Mouse (Mus musculus): ENCODE results near the gene Dapk3. TPM values are rescaled to one million over a fixed set of nuclear protein-coding genes. Genes with fewer than 3 reads are reported as not detected.
"Not testable (repeated sequence)": the region's sequence is repeated elsewhere in the genome, so short reads cannot be mapped to it uniquely, and the experiment has no call there.

Gene Dapk3
- polyA plus RNA-seq, 1 experiment from 2014 or later: 55.1 TPM

DNA sequence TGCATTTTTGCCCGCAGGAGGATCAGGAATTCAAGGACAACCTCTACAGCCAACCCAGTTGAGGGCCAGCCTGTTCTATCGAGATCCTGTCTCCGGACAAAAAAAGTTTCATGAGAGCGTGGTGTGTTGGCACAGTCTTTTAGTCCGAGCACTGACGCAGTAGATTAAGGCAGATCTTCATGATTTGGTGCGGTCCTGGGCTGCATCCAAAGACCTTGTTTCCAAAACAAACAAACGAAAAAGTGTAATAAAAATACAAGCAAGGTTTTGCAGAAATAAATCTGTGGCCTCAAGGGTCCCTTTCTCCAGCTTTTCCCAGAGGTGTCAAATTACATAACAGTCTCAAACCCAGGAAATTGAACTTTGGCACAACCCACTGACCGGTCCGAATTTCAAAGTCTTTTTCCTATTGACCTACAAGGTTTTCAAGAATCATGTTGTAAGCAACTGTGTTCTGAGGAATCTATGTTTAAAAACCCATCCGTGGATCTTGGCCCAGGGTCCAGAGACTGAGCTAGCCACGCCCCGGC lies 6.8 kb upstream of the Dapk3 start:
- no peak for ATAC-seq
- peaks cover 40% of the 10 kb centered on the region for H3K4me1 ChIP-seq (replicated peaks; ENCODE audit: control insufficient read depth, insufficient read depth, low read length)
- H3K36me3 ChIP-seq (ENCODE audit: control insufficient read depth, insufficient read depth): peaks cover 24% of the 10 kb centered on the region
- WGBS: 3% methylated on average over 13 of the region's 13 CpGs
- H3K9ac ChIP-seq (replicated peaks; ENCODE audit: low read depth, low read length): no peak overlapping the region; the same call in 1 of the 2 replicates
- H3K4me2 ChIP-seq (ENCODE audit: low read length): peak overlapping the region; percentile 62
- H3K27ac ChIP-seq (ENCODE audit: low read length): peak overlapping the region; percentile 94
- H3K4me3 ChIP-seq (replicated peaks; ENCODE audit: low read length): peak overlapping the region; percentile 54
- no peaks in the 10 kb centered on the region for H3K9me3 ChIP-seq (ENCODE audit: control insufficient read depth, low read length)
- no peaks in the 10 kb centered on the region for H3K27me3 ChIP-seq (replicated peaks; ENCODE audit: control insufficient read depth, insufficient read depth, low read length)

GRCm38 (mm10) chr10:81176466-81177271 lies 6.1 kb upstream of the Dapk3 start, which contains the start of gene Eef2:
Gene Eef2 (plus strand): TSS chr10:81176631.
- H3K9ac ChIP-seq (replicated peaks; ENCODE audit: low read depth, low read length): peak within 1 kb of the TSS; percentile 66
- peak within 1 kb of the TSS; percentile 54 for H3K4me3 ChIP-seq (replicated peaks; ENCODE audit: low read length)
- H3K4me2 ChIP-seq (ENCODE audit: low read length): peak within 1 kb of the TSS; percentile 62
- H3K27ac ChIP-seq (ENCODE audit: low read length): peak within 1 kb of the TSS; percentile 94
- no peaks in the 10 kb centered on the region for H3K9me3 ChIP-seq (ENCODE audit: control insufficient read depth, low read length)
- ATAC-seq: peak; percentile 69
- no peaks in the 10 kb centered on the region for H3K27me3 ChIP-seq (replicated peaks; ENCODE audit: control insufficient read depth, insufficient read depth, low read length)
- H3K4me1 ChIP-seq (replicated peaks; ENCODE audit: control insufficient read depth, insufficient read depth, low read length): peaks cover 40% of the 10 kb centered on the region
- peaks cover 29% of the 10 kb centered on the region for H3K36me3 ChIP-seq (ENCODE audit: control insufficient read depth, insufficient read depth)
- WGBS: 0% methylated on average over 77 of the region's 77 CpGs

DNA sequence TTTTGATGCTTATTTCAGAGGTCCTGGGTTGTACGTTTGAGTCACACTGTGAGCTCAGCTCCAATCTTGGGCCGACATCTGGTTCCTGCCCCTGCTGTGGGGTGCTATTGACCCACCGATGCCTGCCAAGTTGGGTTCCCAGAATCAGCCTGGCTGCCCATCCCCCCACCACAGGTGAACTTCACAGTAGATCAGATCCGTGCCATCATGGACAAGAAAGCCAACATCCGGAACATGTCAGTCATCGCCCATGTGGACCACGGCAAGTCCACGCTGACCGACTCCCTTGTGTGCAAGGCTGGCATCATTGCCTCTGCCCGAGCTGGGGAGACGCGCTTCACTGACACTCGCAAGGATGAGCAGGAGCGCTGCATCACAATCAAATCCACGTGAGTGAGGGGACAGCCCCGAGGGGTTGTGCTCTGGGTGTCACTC lies 5.3 kb upstream of the Dapk3 start:
- Histone ChIP-seq H3K4me2 (ENCODE audit: low read length) (peak overlapping the region; percentile 62), H3K27ac (ENCODE audit: low read length) (no peak overlapping the region)

DNA sequence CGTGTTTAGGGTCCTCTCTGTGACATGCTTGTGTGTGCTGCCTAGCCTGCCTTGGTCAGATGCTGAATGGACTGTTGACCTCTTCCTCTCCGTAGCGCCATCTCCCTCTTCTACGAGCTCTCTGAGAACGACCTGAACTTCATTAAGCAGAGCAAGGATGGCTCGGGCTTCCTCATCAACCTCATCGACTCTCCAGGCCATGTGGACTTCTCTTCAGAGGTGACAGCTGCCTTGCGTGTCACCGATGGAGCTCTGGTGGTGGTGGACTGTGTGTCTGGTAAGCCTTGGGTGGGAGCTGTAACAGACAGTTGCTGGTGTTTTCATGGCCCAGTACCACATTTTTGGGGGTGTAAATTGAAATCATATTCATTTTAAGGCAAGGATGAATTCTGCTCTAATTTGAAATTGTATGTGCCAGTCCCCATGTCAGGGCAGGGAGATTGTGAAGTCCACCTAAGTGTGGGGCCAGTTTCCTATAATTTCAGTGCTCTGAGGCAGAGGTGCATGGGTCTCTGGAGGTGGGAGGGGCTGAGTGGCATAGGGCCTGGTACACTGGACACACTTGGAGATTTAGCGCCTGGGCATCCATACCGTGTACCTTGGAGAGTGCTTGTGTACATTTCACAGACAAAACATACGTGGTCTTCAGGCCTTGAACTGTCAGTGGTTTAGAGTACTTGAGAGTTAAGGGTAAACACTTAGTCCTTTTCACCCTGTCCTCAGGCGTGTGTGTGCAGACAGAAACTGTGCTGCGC lies 4.7 kb upstream of the Dapk3 start:
- peaks cover 31% of the 10 kb centered on the region for H3K36me3 ChIP-seq (ENCODE audit: control insufficient read depth, insufficient read depth)
- peak overlapping the region; percentile 54 for H3K4me3 ChIP-seq (replicated peaks; ENCODE audit: low read length)
- H3K27ac ChIP-seq (ENCODE audit: low read length): no peak overlapping the region
- no peaks in the 10 kb centered on the region for H3K9me3 ChIP-seq (ENCODE audit: control insufficient read depth, low read length)
- H3K27me3 ChIP-seq (replicated peaks; ENCODE audit: control insufficient read depth, insufficient read depth, low read length): no peaks in the 10 kb centered on the region
- 67% methylated on average over 14 of the region's 14 CpGs for WGBS
- peak overlapping the region; percentile 62 for H3K4me2 ChIP-seq (ENCODE audit: low read length)
- peak overlapping the region; percentile 66 for H3K9ac ChIP-seq (replicated peaks; ENCODE audit: low read depth, low read length)
- H3K4me1 ChIP-seq (replicated peaks; ENCODE audit: control insufficient read depth, insufficient read depth, low read length): peaks cover 44% of the 10 kb centered on the region
- no peak for ATAC-seq

More for the DNA sequence above, 5.3 kb upstream of the Dapk3 start:
- WGBS: 14% methylated on average over 16 of the region's 16 CpGs
- no peak for ATAC-seq
- peaks cover 43% of the 10 kb centered on the region for H3K4me1 ChIP-seq (replicated peaks; ENCODE audit: control insufficient read depth, insufficient read depth, low read length)
- H3K27me3 ChIP-seq (replicated peaks; ENCODE audit: control insufficient read depth, insufficient read depth, low read length): no peaks in the 10 kb centered on the region
- H3K9me3 ChIP-seq (ENCODE audit: control insufficient read depth, low read length): no peaks in the 10 kb centered on the region
- H3K4me3 ChIP-seq (replicated peaks; ENCODE audit: low read length): peak overlapping the region; percentile 54
- H3K9ac ChIP-seq (replicated peaks; ENCODE audit: low read depth, low read length): peak overlapping the region; percentile 66
- H3K36me3 ChIP-seq (ENCODE audit: control insufficient read depth, insufficient read depth): peaks cover 31% of the 10 kb centered on the region

DNA sequence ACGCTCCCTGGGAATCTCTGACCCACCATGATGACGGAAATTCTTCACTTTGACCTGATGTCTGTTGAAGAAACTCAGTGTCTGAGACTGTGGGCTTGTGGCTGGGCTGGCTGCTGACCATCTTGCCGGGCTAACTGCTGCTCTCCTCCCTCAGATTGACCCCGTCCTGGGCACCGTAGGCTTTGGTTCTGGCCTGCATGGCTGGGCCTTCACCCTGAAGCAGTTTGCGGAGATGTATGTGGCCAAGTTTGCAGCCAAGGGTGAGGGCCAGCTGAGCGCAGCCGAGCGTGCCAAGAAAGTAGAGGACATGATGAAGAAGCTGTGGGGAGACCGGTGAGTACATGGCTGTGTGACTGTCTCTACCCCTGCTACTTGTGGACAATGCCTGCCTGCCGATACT lies 3.9 kb upstream of the Dapk3 start:
- 91% methylated on average over 11 of the region's 11 CpGs for WGBS
- Histone ChIP-seq H3K4me1 (replicated peaks; ENCODE audit: control insufficient read depth, insufficient read depth, low read length) (peaks cover 42% of the 10 kb centered on the region), H3K27ac (ENCODE audit: low read length) (no peak overlapping the region), H3K9me3 (ENCODE audit: control insufficient read depth, low read length) (no peaks in the 10 kb centered on the region), H3K27me3 (replicated peaks; ENCODE audit: control insufficient read depth, insufficient read depth, low read length) (no peaks in the 10 kb centered on the region), H3K4me3 (replicated peaks; ENCODE audit: low read length) (no peak overlapping the region), H3K4me2 (ENCODE audit: low read length) (no peak overlapping the region), H3K36me3 (ENCODE audit: control insufficient read depth, insufficient read depth) (peaks cover 31% of the 10 kb centered on the region), H3K9ac (replicated peaks; ENCODE audit: low read depth, low read length) (no peak overlapping the region)
- ATAC-seq: no peak

DNA sequence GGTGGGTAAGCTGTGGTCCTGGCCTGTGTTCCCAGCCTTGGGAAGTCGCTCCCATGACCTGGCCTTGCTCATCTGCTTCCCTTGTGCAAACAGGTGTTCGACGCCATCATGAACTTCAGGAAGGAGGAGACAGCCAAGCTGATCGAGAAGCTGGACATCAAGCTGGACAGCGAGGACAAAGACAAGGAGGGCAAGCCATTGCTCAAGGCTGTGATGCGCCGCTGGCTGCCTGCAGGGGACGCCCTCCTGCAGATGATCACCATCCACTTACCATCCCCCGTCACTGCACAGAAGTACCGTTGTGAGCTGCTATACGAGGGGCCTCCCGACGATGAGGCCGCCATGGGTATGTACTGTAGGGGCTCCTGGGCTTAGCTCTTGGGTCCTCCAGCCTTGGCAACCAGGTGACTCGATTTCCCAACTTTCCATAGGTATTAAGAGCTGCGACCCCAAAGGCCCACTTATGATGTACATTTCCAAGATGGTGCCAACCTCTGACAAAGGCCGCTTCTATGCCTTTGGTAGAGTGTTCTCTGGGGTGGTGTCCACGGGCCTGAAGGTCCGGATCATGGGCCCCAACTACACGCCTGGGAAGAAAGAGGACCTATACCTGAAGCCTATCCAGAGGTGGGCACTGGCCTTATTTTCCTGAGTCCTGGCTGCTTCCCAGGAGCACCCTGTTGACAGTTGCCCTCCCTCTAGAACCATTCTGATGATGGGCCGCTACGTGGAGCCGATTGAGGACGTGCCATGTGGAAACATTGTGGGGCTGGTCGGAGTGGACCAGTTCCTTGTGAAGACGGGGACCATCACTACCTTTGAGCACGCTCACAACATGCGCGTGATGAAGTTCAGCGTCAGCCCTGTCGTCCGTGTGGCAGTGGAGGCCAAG lies 3.1 kb upstream of the Dapk3 start:
- Histone ChIP-seq H3K4me1 (replicated peaks; ENCODE audit: control insufficient read depth, insufficient read depth, low read length) (peaks cover 37% of the 10 kb centered on the region), H3K27me3 (replicated peaks; ENCODE audit: control insufficient read depth, insufficient read depth, low read length) (no peaks in the 10 kb centered on the region), H3K27ac (ENCODE audit: low read length) (no peak overlapping the region), H3K9me3 (ENCODE audit: control insufficient read depth, low read length) (no peaks in the 10 kb centered on the region), H3K36me3 (ENCODE audit: control insufficient read depth, insufficient read depth) (peaks cover 31% of the 10 kb centered on the region), H3K4me2 (ENCODE audit: low read length) (no peak overlapping the region), H3K4me3 (replicated peaks; ENCODE audit: low read length) (no peak overlapping the region), H3K9ac (replicated peaks; ENCODE audit: low read depth, low read length) (no peak overlapping the region)
- ATAC-seq: no peak
- WGBS: 92% methylated on average over 32 of the region's 32 CpGs

DNA sequence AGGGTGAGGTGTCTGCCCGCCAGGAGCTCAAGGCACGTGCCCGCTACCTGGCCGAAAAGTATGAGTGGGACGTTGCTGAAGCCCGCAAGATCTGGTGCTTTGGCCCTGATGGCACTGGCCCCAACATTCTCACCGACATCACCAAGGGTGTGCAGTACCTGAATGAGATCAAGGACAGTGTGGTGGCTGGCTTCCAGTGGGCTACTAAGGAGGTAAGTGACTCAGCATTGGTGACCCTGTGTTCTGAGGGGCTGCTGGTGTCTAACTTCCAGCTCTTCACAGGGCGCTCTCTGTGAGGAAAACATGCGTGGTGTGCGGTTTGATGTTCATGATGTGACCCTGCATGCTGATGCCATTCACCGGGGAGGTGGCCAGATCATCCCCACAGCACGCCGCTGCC lies 1.9 kb upstream of the Dapk3 start:
- WGBS: 90% methylated on average over 13 of the region's 13 CpGs
- no peaks in the 10 kb centered on the region for H3K9me3 ChIP-seq (ENCODE audit: control insufficient read depth, low read length)
- no peaks in the 10 kb centered on the region for H3K27me3 ChIP-seq (replicated peaks; ENCODE audit: control insufficient read depth, insufficient read depth, low read length)
- H3K36me3 ChIP-seq (ENCODE audit: control insufficient read depth, insufficient read depth): peaks cover 34% of the 10 kb centered on the region
- H3K4me2 ChIP-seq (ENCODE audit: low read length): no peak overlapping the region
- no peak overlapping the region for H3K27ac ChIP-seq (ENCODE audit: low read length)
- H3K4me1 ChIP-seq (replicated peaks; ENCODE audit: control insufficient read depth, insufficient read depth, low read length): peaks cover 25% of the 10 kb centered on the region
- H3K4me3 ChIP-seq (replicated peaks; ENCODE audit: low read length): no peak overlapping the region
- no peak for ATAC-seq
- H3K9ac ChIP-seq (replicated peaks; ENCODE audit: low read depth, low read length): no peak overlapping the region

GRCm38 (mm10) chr10:81181860-81182259 lies 945 bp upstream of the Dapk3 start:
- H3K9me3 ChIP-seq (ENCODE audit: control insufficient read depth, low read length); H3K9ac ChIP-seq (replicated peaks; ENCODE audit: low read depth, low read length); H3K4me2 ChIP-seq (ENCODE audit: low read length); ATAC-seq; H3K4me3 ChIP-seq (replicated peaks; ENCODE audit: low read length); H3K27ac ChIP-seq (ENCODE audit: low read length); H3K27me3 ChIP-seq (replicated peaks; ENCODE audit: control insufficient read depth, insufficient read depth, low read length): not testable (repeated sequence)
- WGBS: 77% methylated on average over 12 of the region's 12 CpGs
- Histone ChIP-seq H3K4me1 (replicated peaks; ENCODE audit: control insufficient read depth, insufficient read depth, low read length) (peaks cover 25% of the 10 kb centered on the region), H3K36me3 (ENCODE audit: control insufficient read depth, insufficient read depth) (peaks cover 34% of the 10 kb centered on the region)
